Mouse (Mus musculus) embryonic facial prominence, embryonic 15.5 days (tissue): Measurements from ENCODE around the gene Rangap1. TPM values are rescaled to one million over a fixed set of nuclear protein-coding genes. Genes with fewer than 3 reads are reported as not detected.
"Not testable (repeated sequence)": the region's sequence is repeated elsewhere in the genome, so short reads cannot be mapped to it uniquely, and the experiment has no call there.

Experiments used
- ATAC-seq: fragments of 200-750 bp; cut with Nextera tagmentation; 2 replicates; pipeline ENCODE4 v1.8.0; 2017; ENCODE audit warnings: low read depth, moderate TSS enrichment; ENCODE audit not compliant: insufficient number of reproducible peaks, low FRiP score, low TSS enrichment
- H3K27ac ChIP-seq: fragments of 300-500 bp; sonication (generic); replicated peaks from 2 replicates; pipeline ENCODE4 v1.5.1; 2015; ENCODE audit warnings: mild to moderate bottlenecking, inconsistent platforms
- H3K27me3 ChIP-seq: fragments of 300-500 bp; sonication (generic); 2 replicates; pipeline ENCODE4 v1.6.1; 2015; ENCODE audit warnings: inconsistent platforms
- H3K36me3 ChIP-seq: fragments of 300-500 bp; sonication (generic); 2 replicates; pipeline ENCODE4 v1.6.1; 2015; ENCODE audit warnings: mild to moderate bottlenecking, inconsistent platforms
- H3K4me1 ChIP-seq: fragments of 300-500 bp; sonication (generic); 2 replicates; pipeline ENCODE4 v1.6.1; 2015; ENCODE audit warnings: inconsistent platforms
- H3K4me2 ChIP-seq: fragments of 300-500 bp; sonication (generic); replicated peaks from 2 replicates; pipeline ENCODE4 v1.6.1; 2015; ENCODE audit warnings: mild to moderate bottlenecking, inconsistent platforms
- H3K4me3 ChIP-seq: fragments of 300-500 bp; sonication (generic); replicated peaks from 2 replicates; pipeline ENCODE4 v1.5.1; 2015; ENCODE audit warnings: mild to moderate bottlenecking, inconsistent platforms
- H3K9ac ChIP-seq: fragments of 300-500 bp; sonication (generic); 2 replicates; pipeline ENCODE4 v1.6.1; 2015; ENCODE audit warnings: inconsistent platforms
- H3K9me3 ChIP-seq: fragments of 300-500 bp; sonication (generic); replicated peaks from 2 replicates; pipeline ENCODE4 v1.6.1; 2016; ENCODE audit warnings: inconsistent platforms
- WGBS: fragments of 180-500 bp; shearing (Covaris S2); methylation state at CpG from one replicate; pipeline ENCODE4 v1.1.7; 2015; 5-methylcytosine and 5-hydroxymethylcytosine counted together
- polyA plus RNA-seq: library from polyadenylated mRNA; unstranded; fragments of >200 nt; fragmentation: Nextera tagmentation; extraction: Ambion mirVana; gene quantifications from 2 replicates; pipeline ENCODE4 v1.2.1, GENCODE M21; 2015

Gene Rangap1
- polyA plus RNA-seq, 1 experiment from 2014 or later, result 98.3 TPM

DNA sequence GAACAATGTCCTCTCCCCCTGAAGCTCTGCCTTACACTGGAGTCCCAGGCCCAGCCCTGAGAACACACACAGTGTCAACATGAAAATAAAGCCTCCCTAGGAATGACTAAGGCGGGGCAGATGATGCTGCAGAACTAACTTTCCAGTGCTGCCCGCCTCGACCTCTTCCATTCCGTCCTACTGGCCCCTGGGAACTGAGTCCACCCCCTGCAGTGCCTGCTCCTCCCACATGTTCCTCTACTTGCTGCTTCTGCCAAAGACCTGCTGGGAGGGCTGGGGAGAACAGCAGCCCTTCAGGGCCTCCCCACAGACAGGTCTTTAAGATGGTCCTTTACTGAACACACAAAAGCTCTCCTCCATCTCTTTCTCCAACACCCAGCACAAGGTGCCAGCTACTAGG lies 34.5 kb downstream of the Rangap1 start:
- Histone ChIP-seq H3K27me3 (no peaks in the 10 kb centered on the region), H3K9ac (no peak overlapping the region), H3K9me3 (no peaks in the 10 kb centered on the region), H3K27ac (no peak overlapping the region), H3K36me3 (peaks cover 85% of the 10 kb centered on the region), H3K4me3 (no peak overlapping the region), H3K4me2 (no peak overlapping the region), H3K4me1 (no peaks in the 10 kb centered on the region)
- WGBS, result 78% methylated on average over 4 of the region's 4 CpGs
- no peak for ATAC-seq

DNA sequence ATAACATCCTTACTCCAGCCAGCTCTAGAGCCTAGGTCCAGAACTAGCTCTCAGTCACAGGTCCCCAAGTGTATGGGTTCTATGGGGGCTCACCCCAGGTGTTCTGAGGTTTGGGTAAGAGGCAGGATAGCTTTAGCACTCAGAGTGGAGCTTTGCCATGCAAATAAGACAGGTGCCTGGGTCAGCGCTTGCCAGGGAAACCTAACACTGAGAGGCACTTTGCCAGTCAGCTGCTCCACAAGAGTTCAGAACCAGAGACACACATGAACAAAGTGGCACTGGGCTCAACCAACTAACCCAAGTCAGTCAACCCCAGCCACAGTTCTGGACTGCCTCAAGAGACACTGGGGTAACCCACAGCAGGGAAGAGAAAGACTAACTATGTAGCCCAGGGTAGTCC lies 35.6 kb downstream of the Rangap1 start:
- Histone ChIP-seq H3K9ac (no peak overlapping the region), H3K4me1 (no peaks in the 10 kb centered on the region), H3K27ac (no peak overlapping the region), H3K36me3 (peaks cover 86% of the 10 kb centered on the region), H3K4me2 (no peak overlapping the region), H3K9me3 (no peaks in the 10 kb centered on the region), H3K4me3 (no peak overlapping the region), H3K27me3 (no peaks in the 10 kb centered on the region)
- ATAC-seq, result no peak
- 83% methylated on average over 1 of the region's 1 CpGs for WGBS

DNA sequence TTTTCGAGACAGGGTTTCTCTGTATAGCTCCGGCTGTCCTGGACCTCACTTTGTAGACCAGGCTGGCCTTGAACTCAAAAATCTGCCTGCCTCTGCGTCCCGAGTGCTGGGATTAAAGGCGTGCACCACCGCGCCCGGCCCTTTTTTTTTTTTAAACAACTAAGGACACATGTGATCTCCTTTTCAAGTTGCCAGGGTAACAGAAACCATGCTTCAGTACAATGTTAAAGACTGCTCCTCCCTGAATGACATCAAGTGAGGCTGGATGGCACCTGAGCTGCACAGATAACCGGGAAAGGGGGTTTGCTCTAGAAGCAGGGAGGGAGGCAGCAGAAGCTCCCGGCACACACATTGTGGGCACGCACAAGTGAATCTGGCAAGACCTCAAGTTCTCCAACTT lies 36.3 kb downstream of the Rangap1 start:
- Histone ChIP-seq H3K9me3 (no peaks in the 10 kb centered on the region), H3K27me3 (no peaks in the 10 kb centered on the region), H3K36me3 (peaks cover 91% of the 10 kb centered on the region), H3K4me3 (no peak overlapping the region), H3K4me1 (no peaks in the 10 kb centered on the region), H3K4me2 (no peak overlapping the region), H3K9ac (no peak overlapping the region), H3K27ac (no peak overlapping the region)
- 91% methylated on average over 11 of the region's 11 CpGs for WGBS
- no peak for ATAC-seq

GRCm38 (mm10) chr15:81703094-81703489 lies 42.2 kb downstream of the Rangap1 start:
- H3K4me1 ChIP-seq, result no peaks in the 10 kb centered on the region
- H3K27me3 ChIP-seq, result no peaks in the 10 kb centered on the region
- WGBS, result 74% methylated on average over 3 of the region's 3 CpGs
- H3K36me3 ChIP-seq, result peaks cover 54% of the 10 kb centered on the region
- H3K4me2 ChIP-seq, result no peak overlapping the region
- H3K27ac ChIP-seq, result no peak overlapping the region
- no peak overlapping the region for H3K4me3 ChIP-seq
- no peak overlapping the region for H3K9ac ChIP-seq
- H3K9me3 ChIP-seq, result no peaks in the 10 kb centered on the region
- no peak for ATAC-seq

- H3K27ac ChIP-seq, result no peak overlapping the region
- WGBS, result 78% methylated on average over 13 of the region's 13 CpGs
- H3K27me3 ChIP-seq, result no peaks in the 10 kb centered on the region
- no peaks in the 10 kb centered on the region for H3K4me1 ChIP-seq
- no peak overlapping the region for H3K4me3 ChIP-seq
- H3K36me3 ChIP-seq, result peaks cover 49% of the 10 kb centered on the region
- no peak overlapping the region for H3K9ac ChIP-seq
- H3K4me2 ChIP-seq, result no peak overlapping the region
- no peaks in the 10 kb centered on the region for H3K9me3 ChIP-seq
- no peak for ATAC-seq
Observed at GRCm38 (mm10) chr15:81702306-81703093, 42.8 kb downstream of the Rangap1 start.

GRCm38 (mm10) chr15:81701350-81701749 lies 44.0 kb downstream of the Rangap1 start:
- peaks cover 41% of the 10 kb centered on the region for H3K36me3 ChIP-seq
- H3K4me3 ChIP-seq, H3K27ac ChIP-seq, H3K27me3 ChIP-seq, H3K4me1 ChIP-seq, H3K9me3 ChIP-seq, ATAC-seq, H3K9ac ChIP-seq, H3K4me2 ChIP-seq: not testable (repeated sequence)
- WGBS, result 73% methylated on average over 4 of the region's 4 CpGs

- Histone ChIP-seq H3K4me2 (no peak overlapping the region), H3K9ac (no peak overlapping the region), H3K4me3 (no peak overlapping the region), H3K27ac (no peak overlapping the region), H3K27me3 (peaks cover 6% of the 10 kb centered on the region), H3K9me3 (no peaks in the 10 kb centered on the region), H3K36me3 (peaks cover 34% of the 10 kb centered on the region), H3K4me1 (no peaks in the 10 kb centered on the region)
- WGBS, result 68% methylated on average over 8 of the region's 8 CpGs
- no peak for ATAC-seq
Observed at GRCm38 (mm10) chr15:81700601-81701000, 44.7 kb downstream of the Rangap1 start.

DNA sequence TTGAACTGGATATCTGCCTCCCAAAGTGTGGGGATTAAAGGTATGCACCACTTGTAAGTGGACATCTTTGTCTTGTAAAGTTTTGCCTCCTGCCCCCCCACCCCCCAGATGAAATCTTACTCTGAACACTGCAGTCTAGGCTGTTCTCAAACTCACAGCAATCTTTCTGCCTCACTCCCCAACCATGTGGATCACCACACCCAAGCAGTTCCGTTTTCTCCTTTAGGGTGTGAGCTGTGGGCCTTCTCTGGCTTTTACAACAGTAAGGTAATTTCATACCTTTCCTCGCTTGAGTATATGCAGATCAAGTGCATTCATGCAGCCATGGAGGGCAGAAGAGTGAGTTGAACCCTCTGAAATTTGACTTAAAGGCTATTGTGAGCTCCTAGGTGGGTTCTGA lies 45.2 kb downstream of the Rangap1 start:
- WGBS, result 66% methylated on average over 2 of the region's 2 CpGs
- Histone ChIP-seq H3K4me2 (no peak overlapping the region), H3K4me1 (0 out of 2 replicates have a peak, but pooled peaks cover under 1% of the 10 kb centered on the region), H3K9ac (no peak overlapping the region), H3K27me3 (peaks cover 10% of the 10 kb centered on the region), H3K4me3 (no peak overlapping the region), H3K27ac (no peak overlapping the region), H3K9me3 (no peaks in the 10 kb centered on the region), H3K36me3 (peaks cover 29% of the 10 kb centered on the region)
- ATAC-seq, result no peak

- H3K9ac ChIP-seq, result no peak overlapping the region
- ATAC-seq, result no peak
- WGBS, result 55% methylated on average over 2 of the region's 2 CpGs
Observed at GRCm38 (mm10) chr15:81698532-81698931, 46.8 kb downstream of the Rangap1 start.

DNA sequence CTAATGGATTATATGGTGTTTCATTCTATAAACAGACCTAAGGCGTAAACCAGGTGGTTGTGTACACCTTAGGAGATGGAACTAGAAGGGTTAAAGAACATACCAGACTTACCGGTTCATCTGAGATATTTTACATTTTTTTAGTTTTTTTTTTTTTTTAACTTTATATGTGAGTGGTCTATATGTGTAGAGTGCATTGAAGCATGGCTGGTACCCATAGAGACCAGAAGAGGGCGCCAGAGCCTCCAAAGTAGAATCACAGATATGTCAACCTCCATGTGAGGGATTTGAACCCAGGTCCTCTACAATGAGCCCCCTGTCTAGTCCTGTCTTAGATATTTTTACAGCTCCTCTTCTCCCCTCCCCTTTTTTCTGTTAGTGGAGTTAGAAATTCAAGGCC lies 47.5 kb downstream of the Rangap1 start:
- 0 out of 2 replicates have a peak, but pooled peaks cover 6% of the 10 kb centered on the region for H3K36me3 ChIP-seq
- H3K27me3 ChIP-seq, result peaks cover 31% of the 10 kb centered on the region
- ATAC-seq, result no peak
- no peak overlapping the region for H3K4me3 ChIP-seq
- H3K4me1 ChIP-seq, result peaks cover 21% of the 10 kb centered on the region
- no peak overlapping the region for H3K4me2 ChIP-seq
- no peak overlapping the region for H3K9ac ChIP-seq
- 37% methylated on average over 3 of the region's 3 CpGs for WGBS
- no peak overlapping the region for H3K27ac ChIP-seq
- no peaks in the 10 kb centered on the region for H3K9me3 ChIP-seq

More at GRCm38 (mm10) chr15:81698532-81698931, 46.8 kb downstream of the Rangap1 start:
- Histone ChIP-seq H3K4me3 (no peak overlapping the region), H3K4me1 (peaks cover 15% of the 10 kb centered on the region), H3K9me3 (no peaks in the 10 kb centered on the region), H3K27ac (no peak overlapping the region), H3K4me2 (no peak overlapping the region), H3K27me3 (peaks cover 24% of the 10 kb centered on the region), H3K36me3 (peaks cover 13% of the 10 kb centered on the region)

GRCm38 (mm10) chr15:81697175-81697574 lies 48.2 kb downstream of the Rangap1 start, which contains the start of gene Chadl:
Gene Chadl (minus strand): TSS chr15:81697287.
- Histone ChIP-seq H3K4me3 (no peak within 1 kb of the TSS), H3K4me2 (peak within 1 kb of the TSS; percentile 4; the same call in 1 of the 2 replicates), H3K9ac (no peak within 1 kb of the TSS), H3K27ac (no peak within 1 kb of the TSS), H3K9me3 (no peaks in the 10 kb centered on the region), H3K36me3 (0 out of 2 replicates have a peak, but pooled peaks cover 2% of the 10 kb centered on the region), H3K27me3 (peaks cover 38% of the 10 kb centered on the region), H3K4me1 (peaks cover 23% of the 10 kb centered on the region)
- peak; percentile 17; the same call in 1 of the 2 replicates for ATAC-seq
- 40% methylated on average over 7 of the region's 7 CpGs for WGBS

- Histone ChIP-seq H3K27ac (peak overlapping the region; percentile 11; the same call in 1 of the 2 replicates), H3K27me3 (peaks cover 45% of the 10 kb centered on the region), H3K4me2 (peak overlapping the region; percentile 97), H3K4me1 (peaks cover 23% of the 10 kb centered on the region), H3K36me3 (no peaks in the 10 kb centered on the region), H3K9me3 (no peaks in the 10 kb centered on the region), H3K9ac (peak overlapping the region; percentile 50), H3K4me3 (peak overlapping the region; percentile 61)
- WGBS, result 35% methylated on average over 19 of the region's 19 CpGs
- ATAC-seq, result no peak
Observed at GRCm38 (mm10) chr15:81694891-81695290, 50.4 kb downstream of the Rangap1 start.
